Mouse (Mus musculus): ENCODE results near the gene 2410015M20Rik. TPM values are rescaled to one million over a fixed set of nuclear protein-coding genes. Genes with fewer than 3 reads are reported as not detected.

The 2410015M20Rik gene
- polyA plus RNA-seq, 1 experiment from 2014 or later: 220 TPM

DNA sequence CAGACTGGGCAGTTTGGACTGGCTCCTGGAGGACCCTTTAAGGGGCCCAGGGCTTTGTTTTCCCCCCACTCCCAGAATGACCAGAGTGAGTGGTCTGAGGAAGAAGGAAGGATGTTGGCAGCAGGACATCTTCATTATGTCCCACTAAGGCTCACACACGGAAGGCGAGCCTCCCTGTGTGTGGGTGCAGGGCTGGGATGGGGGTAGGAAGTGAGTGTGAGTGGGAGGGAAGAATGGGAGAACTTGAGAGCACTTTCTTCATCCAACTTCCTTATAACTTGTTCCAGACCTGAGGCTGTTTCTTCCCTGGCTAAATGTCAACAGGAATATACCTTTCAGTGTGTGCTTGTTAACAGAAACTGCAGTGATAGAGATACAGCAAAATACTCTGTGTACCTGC, 1.8 kb upstream of the 2410015M20Rik start:
- WGBS: 62% methylated on average over 2 of the region's 2 CpGs
- Histone ChIP-seq H3K27me3 (ENCODE audit: insufficient read depth, poor library complexity, severe bottlenecking) (no peaks in the 10 kb centered on the region), H3K27ac (no peak overlapping the region), H3K36me3 (peaks cover 43% of the 10 kb centered on the region), H3K4me1 (replicated peaks) (peaks cover 66% of the 10 kb centered on the region), H3K9me3 (no peaks in the 10 kb centered on the region), H3K4me3 (no peak overlapping the region)
- no peak for DNase-seq (ENCODE audit: low spot score)

- Histone ChIP-seq H3K27me3 (ENCODE audit: insufficient read depth, poor library complexity, severe bottlenecking) (no peaks in the 10 kb centered on the region), H3K4me3 (peak overlapping the region; percentile 77), H3K27ac (peak overlapping the region; percentile 90), H3K9me3 (no peaks in the 10 kb centered on the region), H3K36me3 (peaks cover 44% of the 10 kb centered on the region), H3K4me1 (replicated peaks) (peaks cover 49% of the 10 kb centered on the region)
- no peak for DNase-seq (ENCODE audit: low spot score)
- WGBS: 67% methylated on average over 5 of the region's 5 CpGs
These were observed 872 bp downstream of the 2410015M20Rik start for GRCm38 (mm10) chr17:56608699-56609098.

DNA sequence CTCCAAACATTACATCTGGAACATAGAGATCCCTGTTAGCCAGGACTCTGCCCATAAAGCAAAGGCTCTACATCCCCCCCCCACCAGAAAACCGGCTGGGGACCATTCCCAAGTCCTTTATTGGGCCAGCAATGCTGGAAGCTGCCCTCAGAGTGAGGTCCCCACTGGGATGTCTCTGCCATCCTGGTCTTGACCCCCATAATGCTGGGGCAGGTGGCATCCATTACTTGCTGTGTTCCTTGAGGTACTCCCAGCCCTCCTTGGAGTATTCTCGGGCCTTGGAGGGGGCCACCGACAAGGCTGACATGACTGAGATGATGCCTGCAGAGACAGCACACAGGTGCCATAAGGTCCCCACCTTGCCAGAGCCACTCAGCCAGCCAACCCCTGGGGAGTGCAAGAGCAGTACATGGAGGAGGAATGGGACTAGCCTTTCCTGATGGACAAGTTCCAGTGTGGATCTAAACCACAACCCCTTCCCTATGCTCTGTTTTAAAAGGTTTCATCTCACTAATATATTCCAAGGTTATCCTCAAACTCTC, 2.0 kb downstream of the 2410015M20Rik start:
- H3K27ac ChIP-seq: no peak overlapping the region

DNA sequence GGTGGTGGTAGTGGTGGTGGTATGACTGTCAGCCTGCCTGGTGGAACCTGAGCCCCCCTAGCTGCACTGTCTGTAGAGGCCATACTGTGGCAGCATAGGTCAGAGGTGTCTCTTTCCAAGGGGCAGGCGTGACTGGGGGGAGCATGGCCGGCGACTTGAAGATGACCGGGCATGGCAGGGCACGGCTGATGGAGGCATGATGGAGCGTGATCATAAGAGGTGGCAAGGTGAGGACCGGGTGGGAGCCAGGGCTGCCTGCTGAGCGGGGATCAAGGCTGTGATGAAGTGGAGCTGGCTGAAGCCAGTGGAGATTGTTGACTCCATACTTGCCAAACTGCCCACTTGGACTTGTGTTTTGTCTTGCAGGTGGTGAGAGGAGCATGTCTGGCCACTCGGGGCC, 4.1 kb downstream of the 2410015M20Rik start:
- peaks cover 23% of the 10 kb centered on the region for H3K4me1 ChIP-seq (replicated peaks)
- no peak overlapping the region; the same call in 1 of the 2 replicates for H3K4me3 ChIP-seq
- H3K36me3 ChIP-seq: peaks cover 77% of the 10 kb centered on the region
- no peak overlapping the region for H3K27ac ChIP-seq
- no peaks in the 10 kb centered on the region for H3K9me3 ChIP-seq
- no peak for DNase-seq (ENCODE audit: low spot score)
- 94% methylated on average over 9 of the region's 9 CpGs for WGBS
- H3K27me3 ChIP-seq (ENCODE audit: insufficient read depth, poor library complexity, severe bottlenecking): no peaks in the 10 kb centered on the region

More for the DNA sequence above, 2.0 kb downstream of the 2410015M20Rik start:
- Histone ChIP-seq H3K9me3 (no peaks in the 10 kb centered on the region), H3K4me1 (replicated peaks) (peaks cover 44% of the 10 kb centered on the region), H3K27me3 (ENCODE audit: insufficient read depth, poor library complexity, severe bottlenecking) (no peaks in the 10 kb centered on the region), H3K4me3 (no peak overlapping the region), H3K36me3 (peaks cover 55% of the 10 kb centered on the region)
- 82% methylated on average over 3 of the region's 3 CpGs for WGBS
- DNase-seq (ENCODE audit: low spot score): no peak

DNA sequence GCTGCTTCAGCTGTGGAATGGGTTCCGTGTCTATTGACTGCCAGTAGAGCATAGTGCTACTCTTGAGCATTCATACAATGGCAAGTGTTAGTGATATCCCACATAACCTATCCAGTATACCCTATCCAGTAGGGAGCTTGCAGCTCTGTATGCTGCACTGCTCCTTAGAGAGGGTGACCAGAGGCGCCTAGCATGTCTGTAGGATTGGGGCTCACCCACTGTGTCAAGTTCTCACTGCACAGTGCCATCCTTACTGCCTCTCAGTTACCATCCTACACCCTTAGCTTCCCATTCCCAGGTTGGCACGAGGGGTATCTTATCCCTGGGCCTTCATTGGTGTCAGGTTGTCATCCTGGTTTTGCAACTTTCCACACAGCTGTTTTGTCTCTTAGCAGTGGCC, 5.1 kb downstream of the 2410015M20Rik start:
- H3K27me3 ChIP-seq (ENCODE audit: insufficient read depth, poor library complexity, severe bottlenecking): no peaks in the 10 kb centered on the region
- H3K27ac ChIP-seq: no peak overlapping the region
- no peaks in the 10 kb centered on the region for H3K9me3 ChIP-seq
- no peak for DNase-seq (ENCODE audit: low spot score)
- 95% methylated on average over 3 of the region's 3 CpGs for WGBS
- H3K4me3 ChIP-seq: no peak overlapping the region
- H3K36me3 ChIP-seq: peaks cover 87% of the 10 kb centered on the region
- H3K4me1 ChIP-seq (replicated peaks): peaks cover 14% of the 10 kb centered on the region

DNA sequence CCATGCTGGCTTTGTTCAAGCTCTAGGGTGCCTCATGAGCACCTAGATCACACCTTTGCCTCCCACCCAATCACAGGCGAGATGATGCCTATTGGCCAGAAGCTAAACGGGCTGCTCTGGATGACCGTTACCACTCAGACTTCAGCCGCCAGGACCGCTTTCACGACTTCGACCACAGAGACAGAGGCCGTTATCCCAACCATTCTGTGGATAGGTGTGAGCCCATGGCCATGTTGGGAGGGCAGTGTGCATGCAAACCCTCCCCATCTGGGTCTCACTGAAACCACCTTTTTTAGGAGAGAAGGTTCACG, 5.5 kb downstream of the 2410015M20Rik start:
- Histone ChIP-seq H3K4me3 (no peak overlapping the region), H3K27ac (no peak overlapping the region), H3K27me3 (ENCODE audit: insufficient read depth, poor library complexity, severe bottlenecking) (no peaks in the 10 kb centered on the region), H3K4me1 (replicated peaks) (peaks cover 12% of the 10 kb centered on the region), H3K9me3 (no peaks in the 10 kb centered on the region), H3K36me3 (peaks cover 90% of the 10 kb centered on the region)
- no peak for DNase-seq (ENCODE audit: low spot score)
- WGBS: 91% methylated on average over 9 of the region's 9 CpGs

GRCm38 (mm10) chr17:56603186-56604069, 6.1 kb downstream of the 2410015M20Rik start:
- peaks cover 90% of the 10 kb centered on the region for H3K36me3 ChIP-seq
- no peaks in the 10 kb centered on the region for H3K9me3 ChIP-seq
- 96% methylated on average over 28 of the region's 28 CpGs for WGBS
- no peak overlapping the region for H3K4me3 ChIP-seq
- DNase-seq (ENCODE audit: low spot score): no peak
- H3K27me3 ChIP-seq (ENCODE audit: insufficient read depth, poor library complexity, severe bottlenecking): no peaks in the 10 kb centered on the region
- H3K4me1 ChIP-seq (replicated peaks): peaks cover 6% of the 10 kb centered on the region
- H3K27ac ChIP-seq: no peak overlapping the region

DNA sequence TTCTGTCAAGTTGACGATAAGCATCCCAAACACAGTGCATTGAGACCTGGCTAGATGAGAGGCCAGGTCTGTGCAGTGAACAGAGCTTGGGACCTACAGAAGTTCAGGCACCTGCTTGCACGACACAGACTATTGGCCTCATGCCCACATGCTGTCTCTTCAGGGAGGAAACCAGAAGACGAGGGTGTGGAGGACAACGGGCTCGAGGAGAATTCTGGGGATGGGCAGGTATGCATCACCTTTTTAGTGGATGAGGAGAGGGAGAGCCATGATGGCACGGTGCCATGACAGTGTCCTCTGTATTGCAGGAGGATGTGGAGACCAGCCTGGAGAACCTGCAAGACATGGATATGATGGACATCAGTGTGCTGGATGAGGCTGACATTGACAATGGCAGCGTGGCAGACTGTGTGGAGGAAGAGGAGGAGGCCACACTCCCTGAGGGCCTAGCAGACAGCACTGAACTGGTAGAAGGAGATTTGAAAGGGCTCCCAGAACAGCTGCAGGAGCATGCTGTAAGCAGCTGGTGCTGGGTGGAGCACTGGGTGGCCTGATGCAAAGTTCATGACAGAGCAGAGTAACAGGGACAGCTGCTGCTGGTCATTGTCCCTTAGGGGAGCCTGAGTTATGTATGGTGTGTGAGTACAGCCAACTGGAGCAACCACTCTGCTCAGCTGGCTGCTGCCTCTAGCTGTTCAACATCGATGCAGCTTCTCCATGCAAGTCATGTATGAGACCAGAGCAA, 15.9 kb downstream of the 2410015M20Rik start:
- DNase-seq (ENCODE audit: low spot score): no peak
- no peaks in the 10 kb centered on the region for H3K27me3 ChIP-seq (ENCODE audit: insufficient read depth, poor library complexity, severe bottlenecking)
- peaks cover 96% of the 10 kb centered on the region for H3K36me3 ChIP-seq
- WGBS: 95% methylated on average over 8 of the region's 8 CpGs
- H3K27ac ChIP-seq: no peak overlapping the region
- no peak overlapping the region for H3K4me3 ChIP-seq
- H3K9me3 ChIP-seq: no peaks in the 10 kb centered on the region
- H3K4me1 ChIP-seq (replicated peaks): 0 out of 2 replicates have a peak, but pooled peaks cover 2% of the 10 kb centered on the region

DNA sequence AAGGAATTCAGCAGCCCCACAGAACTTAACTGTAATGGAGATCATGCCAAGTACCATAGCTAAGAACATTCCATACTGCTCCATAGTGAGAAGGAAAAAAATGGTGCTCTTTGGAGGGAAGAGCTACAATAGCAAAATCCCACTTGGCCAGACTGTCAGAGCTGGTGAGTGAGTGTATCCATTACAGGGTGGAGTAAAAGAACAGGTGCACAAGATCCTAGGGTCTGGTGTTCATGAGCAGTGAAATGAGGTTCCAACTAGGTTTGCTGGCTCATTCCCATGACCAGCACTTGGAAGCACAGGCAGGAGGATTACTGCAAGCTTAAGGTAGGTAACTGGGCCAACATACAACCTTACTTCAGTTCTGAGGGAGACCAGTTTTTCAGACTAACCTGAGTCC, 17.0 kb downstream of the 2410015M20Rik start:
- Histone ChIP-seq H3K27ac (no peak overlapping the region), H3K27me3 (ENCODE audit: insufficient read depth, poor library complexity, severe bottlenecking) (no peaks in the 10 kb centered on the region), H3K9me3 (no peaks in the 10 kb centered on the region), H3K4me3 (no peak overlapping the region), H3K4me1 (replicated peaks) (peaks cover 8% of the 10 kb centered on the region), H3K36me3 (peaks cover 100% of the 10 kb centered on the region)
- no peak for DNase-seq (ENCODE audit: low spot score)

- Histone ChIP-seq H3K9me3 (no peaks in the 10 kb centered on the region), H3K27ac (no peak overlapping the region), H3K36me3 (peaks cover 81% of the 10 kb centered on the region), H3K4me3 (no peak overlapping the region), H3K4me1 (replicated peaks) (peaks cover 26% of the 10 kb centered on the region), H3K27me3 (ENCODE audit: insufficient read depth, poor library complexity, severe bottlenecking) (no peaks in the 10 kb centered on the region)
- DNase-seq (ENCODE audit: low spot score): no peak
- 93% methylated on average over 4 of the region's 4 CpGs for WGBS
These were observed 20.6 kb downstream of the 2410015M20Rik start for GRCm38 (mm10) chr17:56588921-56589320.

DNA sequence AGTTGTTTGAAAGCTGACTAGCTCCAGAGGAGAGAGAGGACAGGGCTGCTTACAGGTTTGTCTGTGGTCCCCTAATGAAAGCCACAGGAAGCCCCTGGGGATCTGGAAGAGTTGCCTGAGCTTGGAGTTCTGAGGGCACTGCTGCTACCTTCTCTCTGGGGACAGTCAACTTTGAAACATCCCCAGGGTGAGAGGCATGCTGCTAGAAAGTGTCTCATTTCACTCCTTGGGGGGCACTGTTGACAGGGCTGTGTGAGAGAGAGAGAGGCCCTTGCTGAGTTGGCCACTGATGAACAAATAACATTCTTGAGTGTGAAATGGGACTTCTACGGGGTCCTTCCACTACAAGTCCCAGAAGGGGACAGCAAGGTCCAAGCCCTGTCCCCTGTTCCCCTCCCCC, 21.8 kb downstream of the 2410015M20Rik start:
- Histone ChIP-seq H3K27me3 (ENCODE audit: insufficient read depth, poor library complexity, severe bottlenecking) (no peaks in the 10 kb centered on the region), H3K4me3 (no peak overlapping the region), H3K36me3 (peaks cover 73% of the 10 kb centered on the region), H3K4me1 (replicated peaks) (peaks cover 37% of the 10 kb centered on the region), H3K9me3 (no peaks in the 10 kb centered on the region), H3K27ac (no peak overlapping the region)
- no peak for DNase-seq (ENCODE audit: low spot score)
- WGBS: 88% methylated on average over 1 of the region's 1 CpGs

DNA sequence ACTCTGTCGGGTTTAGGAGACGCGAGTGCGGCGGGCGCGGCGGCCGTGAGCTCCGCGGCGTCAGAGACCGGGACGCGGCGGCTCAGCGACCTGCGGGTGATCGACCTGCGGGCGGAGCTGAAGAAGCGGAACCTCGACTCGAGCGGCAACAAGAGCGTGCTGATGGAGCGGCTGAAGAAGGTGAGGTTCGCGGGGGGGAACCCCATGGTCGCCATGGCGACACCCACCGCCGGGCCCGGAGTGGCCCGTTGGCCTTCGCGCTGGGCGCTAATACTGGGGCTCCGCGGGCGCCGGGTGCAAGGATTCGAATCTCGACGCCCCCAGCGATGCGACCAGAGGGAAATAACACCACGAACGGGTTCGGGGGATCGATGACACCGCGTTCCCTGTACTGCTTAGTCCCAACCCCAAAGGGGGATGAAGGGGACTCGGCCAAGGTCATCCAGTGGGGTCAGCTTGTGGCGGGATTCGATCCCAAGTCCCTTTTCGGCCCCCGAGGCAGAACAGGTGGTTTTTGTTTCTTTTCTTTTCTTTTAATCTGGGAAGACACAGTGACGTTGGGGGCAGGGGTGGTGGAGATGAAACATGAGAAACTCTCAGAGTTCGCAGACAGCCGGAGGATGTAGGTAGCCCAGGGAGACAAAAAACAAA, 24.3 kb downstream of the 2410015M20Rik start:
- peaks cover 73% of the 10 kb centered on the region for H3K36me3 ChIP-seq
- under 1% methylated on average over 61 of the region's 61 CpGs for WGBS
- peaks cover 53% of the 10 kb centered on the region for H3K4me1 ChIP-seq (replicated peaks)
- peak overlapping the region; percentile 91 for H3K4me3 ChIP-seq
- no peaks in the 10 kb centered on the region for H3K27me3 ChIP-seq (ENCODE audit: insufficient read depth, poor library complexity, severe bottlenecking)
- H3K27ac ChIP-seq: peak overlapping the region; percentile 97
- no peak for DNase-seq (ENCODE audit: low spot score)
- H3K9me3 ChIP-seq: no peaks in the 10 kb centered on the region

Data from hindbrain, embryonic 10.5 days (tissue).